Mouse (Mus musculus) C2C12 (cell line): ENCODE measurements around the gene Serp2. TPM values are rescaled to one million over a fixed set of nuclear protein-coding genes. Genes with fewer than 3 reads are reported as not detected.

Experiments
- H3K27me3 ChIP-seq: one replicate; pipeline ENCODE4 v1.6.1; 2011; ENCODE audit not compliant: control insufficient read depth, insufficient read depth, insufficient read length
- H3K36me3 ChIP-seq: one replicate; pipeline ENCODE4 v1.6.1; 2011; ENCODE audit not compliant: control insufficient read depth, insufficient read depth
- H3K4me3 ChIP-seq: one replicate; pipeline ENCODE4 v1.5.1; 2011; ENCODE audit warnings: mild to moderate bottlenecking, control low read depth; ENCODE audit not compliant: poor library complexity, insufficient read depth, severe bottlenecking
- H3K79me2 ChIP-seq: one replicate; pipeline ENCODE4 v1.6.1; 2011; ENCODE audit not compliant: control insufficient read depth, insufficient read depth
- H3K79me3 ChIP-seq: one replicate; pipeline ENCODE4 v1.6.1; 2011; ENCODE audit warnings: low read depth, control low read depth
- H3ac ChIP-seq: one replicate; pipeline ENCODE3; 2011; ENCODE audit warnings: low read depth; ENCODE audit not compliant: control insufficient read depth, insufficient read length
- CEBPB ChIP-seq: IDR thresholded peaks from one replicate; pipeline ENCODE4 v1.6.1; 2011; ENCODE audit warnings: low read depth, mild to moderate bottlenecking, control low read depth, moderate library complexity
- CTCF ChIP-seq: IDR thresholded peaks from one replicate; pipeline ENCODE4 v1.5.1; 2011; ENCODE audit not compliant: control insufficient read depth, insufficient read depth, insufficient read length
- FOSL1 ChIP-seq: IDR thresholded peaks from one replicate; pipeline ENCODE4 v1.8.0; 2011; ENCODE audit warnings: mild to moderate bottlenecking, low read length; ENCODE audit not compliant: poor library complexity, insufficient read depth, severe bottlenecking
- MAX ChIP-seq: IDR thresholded peaks from one replicate; pipeline ENCODE4 v1.6.1; 2011; ENCODE audit warnings: mild to moderate bottlenecking, control low read depth
- MYOD1 ChIP-seq: IDR thresholded peaks from one replicate; pipeline ENCODE4 v1.6.1; 2011; ENCODE audit warnings: low read depth; ENCODE audit not compliant: control insufficient read depth, insufficient read length
- MYOG ChIP-seq: IDR thresholded peaks from one replicate; pipeline ENCODE4 v1.6.1; 2011; ENCODE audit not compliant: control insufficient read depth, insufficient read length; ENCODE audit errors: extremely low read depth
- USF1 ChIP-seq: IDR thresholded peaks from one replicate; pipeline ENCODE4 v1.6.1; 2011; ENCODE audit warnings: low read depth, mild to moderate bottlenecking, control low read depth, moderate library complexity
- polyA plus RNA-seq: library from polyadenylated mRNA; unstranded; fragments of >200 nt; fragmentation: generic; extraction: Trizol; gene quantifications from one replicate; pipeline ENCODE4 v1.2.1, GENCODE M21; 2012; ENCODE audit warnings: missing spikeins

Gene Serp2
- polyA plus RNA-seq, 1 experiment, result 32.8 TPM

DNA sequence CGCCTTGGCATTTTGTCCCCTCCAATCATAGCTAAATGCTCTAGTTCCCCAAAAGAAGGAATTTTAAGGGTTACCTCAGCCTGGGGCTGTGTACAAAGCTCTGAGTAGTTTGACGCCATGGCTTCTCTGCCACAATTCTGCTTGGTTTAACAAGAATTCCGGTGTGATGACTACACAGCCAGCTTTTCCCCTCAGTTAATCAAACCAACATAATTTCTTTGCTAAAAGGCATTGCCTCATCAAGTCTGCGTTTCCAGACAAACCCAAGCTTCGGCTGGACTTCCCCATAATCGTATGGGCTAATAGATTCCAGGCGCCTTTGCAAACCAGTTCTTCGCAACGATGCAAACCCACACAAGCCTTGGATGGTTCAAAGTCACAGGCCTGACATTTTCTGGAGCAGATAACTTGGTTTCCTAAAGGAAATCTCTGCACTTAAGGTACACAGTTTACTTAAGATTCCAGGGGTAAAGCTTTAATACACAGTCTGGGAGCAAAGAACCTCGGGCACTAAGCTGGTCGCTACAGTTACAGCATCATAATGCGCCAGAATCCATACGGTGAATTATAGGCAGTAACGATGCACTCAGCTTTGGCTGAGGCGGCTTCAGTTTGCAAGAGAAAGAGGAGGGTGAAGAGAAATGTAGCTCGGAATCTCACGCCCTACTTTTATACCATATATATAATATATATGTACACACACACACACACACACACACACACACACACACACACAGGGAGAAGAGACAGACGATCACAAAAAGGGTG, 1.2 kb downstream of the Serp2 start:
- no peaks in the 10 kb centered on the region for H3K36me3 ChIP-seq
- H3K79me3 ChIP-seq, result peaks cover 2% of the 10 kb centered on the region
- H3K4me3 ChIP-seq, result peak overlapping the region; percentile 41
- peaks cover 44% of the 10 kb centered on the region for H3K79me2 ChIP-seq
- TF ChIP-seq FOSL1 (no peak), CEBPB (peak; percentile 59), USF1 (no peak)
- no peaks in the 10 kb centered on the region for H3K27me3 ChIP-seq
- H3ac ChIP-seq, result peak overlapping the region; percentile 32

DNA sequence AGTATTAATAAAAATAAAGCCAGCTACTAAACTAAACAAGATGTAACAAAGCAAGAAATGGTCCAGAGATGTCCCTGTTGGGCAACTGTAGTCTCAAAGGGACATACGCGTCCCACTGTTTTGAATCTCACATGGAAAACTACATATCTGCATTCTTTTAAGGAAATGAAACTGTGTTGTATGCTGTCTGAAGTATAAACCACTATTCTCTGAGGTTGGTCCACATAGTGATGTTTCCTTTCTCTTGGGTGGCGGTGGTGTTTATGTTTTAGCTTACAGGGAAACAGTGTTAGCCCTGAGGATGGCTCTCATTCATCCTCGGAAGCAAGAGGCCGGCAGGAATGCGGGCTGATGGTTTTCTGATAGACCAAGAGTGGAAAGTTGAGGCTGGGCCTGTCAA, 12.6 kb downstream of the Serp2 start:
- TF ChIP-seq MYOG (no peak), MAX (no peak), CEBPB (no peak), USF1 (no peak), FOSL1 (no peak), MYOD1 (no peak), CTCF (no peak)
- Histone ChIP-seq H3K36me3 (peaks cover 7% of the 10 kb centered on the region), H3K79me2 (no peaks in the 10 kb centered on the region), H3K79me3 (no peaks in the 10 kb centered on the region), H3ac (no peak overlapping the region), H3K4me3 (no peak overlapping the region), H3K27me3 (no peaks in the 10 kb centered on the region)

DNA sequence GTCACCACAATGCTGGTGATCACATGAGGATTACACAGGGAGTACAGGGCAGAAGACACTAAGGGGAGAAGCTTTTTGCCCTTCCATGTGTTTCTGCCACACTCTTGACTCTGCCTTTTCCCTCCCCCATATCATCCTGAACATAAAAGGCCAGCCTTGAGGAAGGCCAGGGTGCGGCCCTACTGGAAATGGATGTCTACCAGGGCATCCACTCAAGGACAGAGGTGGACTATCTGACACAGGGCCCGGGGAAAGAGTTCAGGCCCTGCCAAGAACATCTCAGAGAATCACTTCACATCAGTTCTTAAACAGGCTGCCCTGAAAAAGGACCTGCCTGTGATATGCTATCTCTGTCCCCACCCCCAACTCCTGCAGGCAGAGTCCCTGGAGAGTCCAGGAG, 15.3 kb downstream of the Serp2 start:
- H3K79me2 ChIP-seq, result no peaks in the 10 kb centered on the region
- H3ac ChIP-seq, result no peak overlapping the region
- peaks cover 7% of the 10 kb centered on the region for H3K36me3 ChIP-seq
- H3K27me3 ChIP-seq, result no peaks in the 10 kb centered on the region
- H3K79me3 ChIP-seq, result no peaks in the 10 kb centered on the region
- TF ChIP-seq CEBPB (no peak), MYOG (no peak), FOSL1 (no peak), MAX (no peak), MYOD1 (no peak), USF1 (no peak), CTCF (no peak)
- no peak overlapping the region for H3K4me3 ChIP-seq

DNA sequence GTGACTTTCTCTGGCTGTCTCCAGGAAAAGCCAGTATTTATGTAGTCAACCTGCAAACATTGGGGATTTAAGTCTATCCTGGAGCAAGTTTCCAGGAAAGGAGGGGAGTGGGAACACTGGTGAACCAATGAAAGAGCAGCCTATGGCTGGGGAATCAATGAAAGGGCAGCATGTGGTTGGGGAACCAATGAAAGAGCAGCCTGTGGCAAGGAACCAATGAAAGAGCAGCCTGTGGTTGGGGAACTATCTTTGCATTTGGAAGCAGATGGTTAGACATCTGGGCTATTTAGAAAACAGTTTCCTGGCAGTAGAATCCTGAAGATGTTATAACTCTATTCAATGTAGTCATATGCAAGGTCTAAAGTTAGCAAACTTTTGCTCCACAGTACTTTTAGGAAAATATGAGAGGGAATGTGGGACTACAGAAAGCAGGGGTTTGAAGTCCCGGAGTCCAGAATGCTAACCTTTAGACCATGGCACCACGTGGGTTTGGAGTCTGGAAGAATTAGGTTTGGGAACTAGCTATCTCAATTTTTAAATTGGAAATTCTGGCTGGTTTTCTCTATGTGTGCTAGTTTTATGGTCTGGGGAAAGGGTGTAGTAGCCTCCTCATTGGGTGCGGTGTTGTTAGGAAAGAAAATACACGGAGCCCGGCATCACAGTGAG, 16.6 kb downstream of the Serp2 start:
- Histone ChIP-seq H3K27me3 (no peaks in the 10 kb centered on the region), H3K79me2 (no peaks in the 10 kb centered on the region), H3K4me3 (no peak overlapping the region), H3ac (no peak overlapping the region), H3K36me3 (peaks cover 7% of the 10 kb centered on the region), H3K79me3 (no peaks in the 10 kb centered on the region)
- TF ChIP-seq MAX (no peak), MYOD1 (no peak), CEBPB (no peak), MYOG (no peak), FOSL1 (no peak), USF1 (no peak), CTCF (no peak)

DNA sequence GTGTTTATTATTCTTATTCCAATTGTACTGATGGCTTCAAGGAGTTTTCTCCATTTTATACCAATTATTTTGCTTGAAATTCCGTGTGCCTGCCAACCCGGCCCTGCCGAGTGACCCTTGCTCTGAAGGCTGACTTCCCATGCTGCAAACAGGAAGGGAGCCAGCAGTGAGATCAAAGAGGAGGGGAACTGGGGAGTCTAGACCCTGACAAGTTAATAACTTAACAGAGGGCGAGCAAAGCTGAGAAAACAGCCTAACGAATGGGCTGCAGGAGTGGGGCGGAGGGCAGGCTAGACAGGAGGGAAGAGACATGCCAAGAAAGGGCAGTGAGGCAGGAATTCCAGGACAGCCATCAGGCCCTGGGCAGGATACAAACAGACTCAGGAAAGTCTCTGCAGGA, 19.8 kb downstream of the Serp2 start:
- Histone ChIP-seq H3K79me3 (no peaks in the 10 kb centered on the region), H3K36me3 (peaks cover 17% of the 10 kb centered on the region), H3K4me3 (no peak overlapping the region), H3ac (no peak overlapping the region), H3K79me2 (no peaks in the 10 kb centered on the region), H3K27me3 (no peaks in the 10 kb centered on the region)
- TF ChIP-seq FOSL1, result no peak
- TF ChIP-seq MYOD1, result no peak
- no peak for TF ChIP-seq CTCF
- TF ChIP-seq MAX, result no peak
- no peak for TF ChIP-seq USF1
- no peak for TF ChIP-seq CEBPB
- TF ChIP-seq MYOG, result no peak

DNA sequence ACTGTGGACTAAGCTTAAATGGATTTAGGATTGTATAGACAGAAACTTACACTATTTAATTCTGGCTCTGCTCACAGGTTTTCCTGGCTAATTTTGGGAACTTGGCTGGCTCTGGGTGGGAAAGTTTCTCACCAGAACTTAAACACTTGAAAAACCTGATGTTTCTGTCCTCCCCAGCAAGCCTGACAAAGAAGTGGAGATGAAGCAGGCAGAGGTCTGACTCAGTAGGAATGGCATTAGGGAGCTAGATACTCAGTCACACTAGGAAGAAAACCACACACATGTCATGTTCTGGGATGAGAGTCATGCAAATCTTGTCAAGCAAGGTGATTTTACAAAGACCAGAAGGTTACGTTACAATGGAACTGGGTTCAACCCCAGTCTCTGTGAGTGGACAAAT, 21.6 kb downstream of the Serp2 start:
- Histone ChIP-seq H3K36me3 (peaks cover 11% of the 10 kb centered on the region), H3K4me3 (no peak overlapping the region), H3ac (no peak overlapping the region), H3K79me3 (no peaks in the 10 kb centered on the region), H3K79me2 (no peaks in the 10 kb centered on the region), H3K27me3 (no peaks in the 10 kb centered on the region)
- TF ChIP-seq MAX (no peak), MYOG (no peak), USF1 (no peak), MYOD1 (no peak), FOSL1 (no peak), CTCF (no peak), CEBPB (no peak)
